In genomic region chr14:28542117-28542741, GRCm38 (mm10) we compare ENCODE assay signal across 14 mouse cellular contexts. TPM values are rescaled to one million over a fixed set of nuclear protein-coding genes. Genes with fewer than 3 reads are reported as not detected.
DNase-seq lines count a peak whose midpoint lies in the region; ATAC-seq and TF ChIP-seq lines count a peak whose summit lies in the region.
"Had no signal": no experiment of that assay in that cellular context is flagged by ENCODE, and none has a peak within 500 bp of the region (broad histone marks: within the 10 kb centered on the region; RNA-seq: fewer than 3 reads in every experiment).

No protein-coding gene starts in this region.

- CTCF ChIA-PET in Patski (lab: Charles Lee): no interaction called here

- DNase-seq in Patski (ENCODE audit: low read depth, low spot score): peak; percentile 31
- DNase-seq in kidney, adult 8-10 months: peak; percentile 67 to 83
- DNase-seq in limb, embryonic 11.5 days (ENCODE audit: low spot score): peak; percentile 76
- DNase-seq in midbrain, postnatal 0 days (ENCODE audit: low spot score): no peak
- DNase-seq in c-Kit-positive CD71-positive TER-119-positive erythroid progenitor cells, embryonic 14.5 days (ENCODE audit: low spot score): no peak
- no peak for DNase-seq in thymus, postnatal 36 days
- no peak for DNase-seq in hindbrain, embryonic 10.5 days (ENCODE audit: low spot score)
- DNase-seq: adrenal gland, postnatal 10 days; forebrain, postnatal 0 days; heart, postnatal 36 days; layer of hippocampus, postnatal 36 days had no signal

- no peaks in the 10 kb centered on the region for H3K36me3 ChIP-seq in embryonic facial prominence, embryonic 12.5 days
- H3K36me3 ChIP-seq in limb, embryonic 11.5 days (ENCODE audit: control insufficient read depth, insufficient read depth, low read length): no peaks in the 10 kb centered on the region
- H3K36me3 ChIP-seq in midbrain, postnatal 0 days (ENCODE audit: insufficient read depth, low read length): no peaks in the 10 kb centered on the region
- no peaks in the 10 kb centered on the region for H3K36me3 ChIP-seq in hindbrain, embryonic 10.5 days

- peak; percentile 81 for ATAC-seq in Patski
- 0 out of 2 replicates have a peak, but pooled peaks have one; percentile 52 for ATAC-seq in embryonic facial prominence, embryonic 12.5 days (ENCODE audit: insufficient number of reproducible peaks, insufficient read depth, low FRiP score, low TSS enrichment)
- peak; percentile 83 for ATAC-seq in limb, embryonic 11.5 days (ENCODE audit: insufficient number of reproducible peaks, low FRiP score, low TSS enrichment, low read depth)
- no peak for ATAC-seq in midbrain, postnatal 0 days (ENCODE audit: low FRiP score)
- ATAC-seq: forebrain, postnatal 0 days had no signal

- no peak for TF ChIP-seq CTCF in Patski (IDR thresholded peaks at IDR 0.05)
- TF ChIP-seq CTCF in midbrain, postnatal 0 days (IDR thresholded peaks at IDR 0.05): no peak

- H3K4me2 ChIP-seq in embryonic facial prominence, embryonic 12.5 days (replicated peaks): no peak overlapping the region
- H3K4me2 ChIP-seq in limb, embryonic 11.5 days (ENCODE audit: low read depth, severe bottlenecking): no peak overlapping the region
- H3K4me2 ChIP-seq in midbrain, postnatal 0 days (ENCODE audit: low read depth, low read length, poor library complexity, severe bottlenecking): no peak overlapping the region
- H3K4me2 ChIP-seq: liver, embryonic 11.5 days had no signal

- POLR2A ChIA-PET in Patski (lab: Charles Lee): no interaction called here

- peaks cover 7% of the 10 kb centered on the region for H3K4me1 ChIP-seq in embryonic facial prominence, embryonic 12.5 days
- peaks cover 9% of the 10 kb centered on the region for H3K4me1 ChIP-seq in limb, embryonic 11.5 days (ENCODE audit: control insufficient read depth, insufficient read depth, low read length)
- no peaks in the 10 kb centered on the region for H3K4me1 ChIP-seq in midbrain, postnatal 0 days (ENCODE audit: insufficient read depth, low read length)
- H3K4me1 ChIP-seq in hindbrain, embryonic 10.5 days (replicated peaks): peaks cover 6% of the 10 kb centered on the region

- WGBS in embryonic facial prominence, embryonic 12.5 days: 27% methylated on average over 4 of the region's 4 CpGs
- 15% methylated on average over 4 of the region's 4 CpGs for WGBS in limb, embryonic 11.5 days
- WGBS in midbrain, postnatal 0 days: 60% methylated on average over 4 of the region's 4 CpGs
- WGBS in hindbrain, embryonic 10.5 days: 36% methylated on average over 4 of the region's 4 CpGs

- no peak overlapping the region for H3K9ac ChIP-seq in embryonic facial prominence, embryonic 12.5 days
- no peak overlapping the region for H3K9ac ChIP-seq in limb, embryonic 11.5 days (ENCODE audit: low read length)
- H3K9ac ChIP-seq in midbrain, postnatal 0 days (replicated peaks; ENCODE audit: low read length, poor library complexity, severe bottlenecking): no peak overlapping the region
- H3K9ac ChIP-seq: forebrain, postnatal 0 days had no signal

- in situ Hi-C loops in Patski (cut with MboI; ENCODE audit: low pct_unique_long_range_greater_than_20kb): no loop called here

- H3K9me3 ChIP-seq in embryonic facial prominence, embryonic 12.5 days: no peaks in the 10 kb centered on the region
- no peaks in the 10 kb centered on the region for H3K9me3 ChIP-seq in limb, embryonic 11.5 days (ENCODE audit: control insufficient read depth, low read length)
- H3K9me3 ChIP-seq in midbrain, postnatal 0 days (ENCODE audit: low read length): no peaks in the 10 kb centered on the region
- no peaks in the 10 kb centered on the region for H3K9me3 ChIP-seq in hindbrain, embryonic 10.5 days

- H3K27me3 ChIP-seq in Patski: no peaks in the 10 kb centered on the region
- 0 out of 2 replicates have a peak, but pooled peaks cover 4% of the 10 kb centered on the region for H3K27me3 ChIP-seq in embryonic facial prominence, embryonic 12.5 days
- no peaks in the 10 kb centered on the region for H3K27me3 ChIP-seq in limb, embryonic 11.5 days (ENCODE audit: control insufficient read depth, insufficient read depth, low read length)
- no peaks in the 10 kb centered on the region for H3K27me3 ChIP-seq in midbrain, postnatal 0 days (ENCODE audit: insufficient read depth, low read length)
- H3K27me3 ChIP-seq in hindbrain, embryonic 10.5 days (ENCODE audit: insufficient read depth, poor library complexity, severe bottlenecking): no peaks in the 10 kb centered on the region

- no peak overlapping the region for H3K4me3 ChIP-seq in embryonic facial prominence, embryonic 12.5 days
- no peak overlapping the region for H3K4me3 ChIP-seq in limb, embryonic 11.5 days (ENCODE audit: low read depth, low read length)
- H3K4me3 ChIP-seq in midbrain, postnatal 0 days (ENCODE audit: low read depth, low read length): no peak overlapping the region
- H3K4me3 ChIP-seq in hindbrain, embryonic 10.5 days: no peak overlapping the region

- H3K27ac ChIP-seq in embryonic facial prominence, embryonic 12.5 days: no peak overlapping the region
- no peak overlapping the region for H3K27ac ChIP-seq in limb, embryonic 11.5 days (replicated peaks; ENCODE audit: low read depth, low read length)
- no peak overlapping the region for H3K27ac ChIP-seq in midbrain, postnatal 0 days (ENCODE audit: low read depth, low read length)
- no peak overlapping the region for H3K27ac ChIP-seq in hindbrain, embryonic 10.5 days
- H3K27ac ChIP-seq: macrophage had no signal

RNA-seq across cellular contexts. Expression of gene Wnt5a, which starts 37.7 kb away (rescaled TPM):
- 19.5 TPM for polyA plus RNA-seq in Patski (2021)
- 91.5 and 117 TPM in 2 replicates for polyA plus RNA-seq in embryonic facial prominence, embryonic 12.5 days (2016; fragmentation: Nextera tagmentation; extraction: Ambion mirVana)
- polyA plus RNA-seq in limb, embryonic 11.5 days (2014; fragmentation: Nextera tagmentation; extraction: Ambion mirVana): 110 and 115 TPM in 2 replicates
- total RNA-seq in midbrain, postnatal 0 days (2014; rRNA removed): 14.7 and 15.9 TPM in 2 replicates
- 10.0 and 11.2 TPM in 2 replicates for polyA plus RNA-seq in midbrain, postnatal 0 days (2015; fragmentation: Nextera tagmentation; extraction: Ambion mirVana)
- polyA plus RNA-seq in hindbrain, embryonic 10.5 days (2016; fragmentation: Nextera tagmentation; extraction: Ambion mirVana): 31.2 and 38.8 TPM in 2 replicates
- polyA plus RNA-seq: macrophage had no signal

Comparison
In these comparisons a context has a peak if more than half of its experiments do, and no peak if none do; other contexts are left out.
1. DNase-seq: peak in Patski (single experiment), kidney, adult 8-10 months (2 of 2) and limb, embryonic 11.5 days (single experiment); none in midbrain, postnatal 0 days (single experiment), c-Kit-positive CD71-positive TER-119-positive erythroid progenitor cells, embryonic 14.5 days (single experiment), thymus, postnatal 36 days (0 of 2) and hindbrain, embryonic 10.5 days (single experiment).